Mouse (Mus musculus): ENCODE measurements around the gene Mcam. TPM values are rescaled to one million over a fixed set of nuclear protein-coding genes. Genes with fewer than 3 reads are reported as not detected.
"Not testable (repeated sequence)": the region's sequence is repeated elsewhere in the genome, so short reads cannot be mapped to it uniquely, and the experiment has no call there.

Gene Mcam
- polyA plus RNA-seq, 1 experiment from 2014 or later, result 11.2 TPM

DNA sequence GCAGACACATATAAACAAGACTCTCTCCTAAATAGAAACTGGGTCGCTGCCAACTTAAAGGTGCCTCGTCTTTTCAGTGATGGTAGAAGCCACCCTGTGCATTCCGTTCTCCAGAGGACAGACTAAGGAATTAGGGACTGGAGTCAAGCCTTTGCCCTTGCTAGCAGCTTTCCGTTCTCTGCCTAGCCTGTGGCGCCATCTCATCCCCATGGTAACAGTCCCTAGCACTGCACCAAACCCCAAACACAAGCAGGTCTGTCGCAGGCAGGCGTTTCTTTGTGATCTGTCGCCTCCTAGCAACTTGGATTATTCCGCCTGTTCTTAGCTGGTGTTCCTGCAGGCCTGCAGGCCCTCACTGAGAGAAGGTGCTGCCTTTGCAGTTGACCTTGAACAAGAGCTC, 37.7 kb upstream of the Mcam start:
- Histone ChIP-seq H3K27ac (replicated peaks) (no peak overlapping the region), H3K27me3 (replicated peaks; ENCODE audit: low read depth, poor library complexity, severe bottlenecking) (no peaks in the 10 kb centered on the region), H3K4me1 (peaks cover 14% of the 10 kb centered on the region), H3K4me3 (no peak overlapping the region), H3K9me3 (no peaks in the 10 kb centered on the region), H3K36me3 (replicated peaks) (peaks cover 27% of the 10 kb centered on the region)
- DNase-seq (ENCODE audit: low spot score), result peak; percentile 46
- WGBS, result 29% methylated on average over 9 of the region's 9 CpGs

DNA sequence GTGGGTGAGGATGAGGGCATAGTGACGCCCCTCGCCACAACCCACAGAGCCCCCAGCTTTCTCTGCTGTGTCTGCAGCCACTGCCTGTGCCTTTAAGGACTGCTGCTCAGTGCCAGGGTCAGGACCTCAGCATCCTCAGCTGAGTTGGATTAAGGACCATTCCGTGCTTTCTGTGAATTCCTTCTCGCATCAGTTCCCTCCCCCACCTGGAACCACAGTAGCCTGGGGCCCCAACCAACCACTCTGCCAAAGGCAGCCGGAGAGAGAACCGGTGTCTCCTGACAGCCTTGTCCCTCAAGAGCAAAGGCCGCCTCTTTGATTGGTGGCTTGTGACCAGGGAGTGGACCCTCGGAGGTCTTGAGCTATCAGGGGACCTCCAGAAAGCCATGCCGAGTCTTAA, 32.8 kb upstream of the Mcam start, which contains the start of gene Mfrp:
Gene Mfrp, plus strand, starts transcription at position 240 of the 400 bp plus-strand sequence.
- Histone ChIP-seq H3K27ac (replicated peaks) (peak within 1 kb of the TSS; percentile 11; the same call in 1 of the 2 replicates), H3K36me3 (replicated peaks) (peaks cover 36% of the 10 kb centered on the region), H3K4me3 (no peak within 1 kb of the TSS), H3K27me3 (replicated peaks; ENCODE audit: low read depth, poor library complexity, severe bottlenecking) (no peaks in the 10 kb centered on the region), H3K4me1 (peaks cover 25% of the 10 kb centered on the region), H3K9me3 (no peaks in the 10 kb centered on the region)
- WGBS, result 41% methylated on average over 9 of the region's 9 CpGs
- peak; percentile 58 for DNase-seq (ENCODE audit: low spot score)

DNA sequence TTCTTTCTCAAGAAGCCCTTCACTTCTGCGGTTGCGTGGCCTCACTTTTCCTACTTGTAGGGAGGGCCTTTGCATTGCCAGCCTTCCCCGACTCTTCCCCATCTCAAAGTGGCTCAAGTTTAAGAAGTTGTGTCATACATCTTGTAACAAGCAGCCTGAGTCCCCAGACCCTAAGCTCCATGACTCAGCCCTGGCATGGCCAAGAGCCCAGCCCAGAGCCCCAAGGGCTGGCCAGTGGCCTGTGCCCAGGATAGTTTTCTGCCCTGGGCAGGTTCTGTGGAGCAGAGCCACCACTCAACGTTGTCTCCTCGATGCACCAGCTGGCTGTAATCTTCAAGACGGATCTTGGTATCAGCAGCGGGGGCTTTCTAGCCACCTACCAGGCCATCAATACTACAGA, 29.4 kb upstream of the Mcam start:
- Histone ChIP-seq H3K36me3 (replicated peaks) (peaks cover 67% of the 10 kb centered on the region), H3K27me3 (replicated peaks; ENCODE audit: low read depth, poor library complexity, severe bottlenecking) (no peaks in the 10 kb centered on the region), H3K9me3 (no peaks in the 10 kb centered on the region), H3K4me3 (no peak overlapping the region), H3K4me1 (peaks cover 56% of the 10 kb centered on the region), H3K27ac (replicated peaks) (no peak overlapping the region)
- DNase-seq (ENCODE audit: low spot score), result no peak
- 95% methylated on average over 7 of the region's 7 CpGs for WGBS

DNA sequence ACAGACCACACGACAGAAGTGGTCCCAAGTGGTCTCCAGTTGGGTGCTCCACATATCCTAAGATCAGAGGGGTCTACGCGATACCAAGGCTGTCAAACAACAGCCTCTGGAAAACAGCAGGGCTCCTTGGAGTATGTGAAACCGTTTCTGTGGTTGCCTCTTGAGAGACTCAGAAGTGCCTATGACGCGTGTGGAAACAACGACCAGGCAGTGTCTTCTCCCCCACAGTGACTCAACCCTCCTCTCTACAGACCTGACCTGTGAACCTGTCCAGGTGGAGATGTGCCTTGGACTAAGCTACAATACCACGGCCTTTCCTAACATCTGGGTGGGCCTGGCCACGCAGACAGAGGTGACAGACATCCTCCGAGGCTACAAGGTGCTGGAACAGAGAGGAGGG, 28.5 kb upstream of the Mcam start:
- no peak overlapping the region for H3K4me3 ChIP-seq
- 89% methylated on average over 10 of the region's 10 CpGs for WGBS
- no peaks in the 10 kb centered on the region for H3K9me3 ChIP-seq
- no peak for DNase-seq (ENCODE audit: low spot score)
- H3K4me1 ChIP-seq, result peaks cover 65% of the 10 kb centered on the region
- H3K27me3 ChIP-seq (replicated peaks; ENCODE audit: low read depth, poor library complexity, severe bottlenecking), result no peaks in the 10 kb centered on the region
- no peak overlapping the region for H3K27ac ChIP-seq (replicated peaks)
- H3K36me3 ChIP-seq (replicated peaks), result peaks cover 71% of the 10 kb centered on the region

DNA sequence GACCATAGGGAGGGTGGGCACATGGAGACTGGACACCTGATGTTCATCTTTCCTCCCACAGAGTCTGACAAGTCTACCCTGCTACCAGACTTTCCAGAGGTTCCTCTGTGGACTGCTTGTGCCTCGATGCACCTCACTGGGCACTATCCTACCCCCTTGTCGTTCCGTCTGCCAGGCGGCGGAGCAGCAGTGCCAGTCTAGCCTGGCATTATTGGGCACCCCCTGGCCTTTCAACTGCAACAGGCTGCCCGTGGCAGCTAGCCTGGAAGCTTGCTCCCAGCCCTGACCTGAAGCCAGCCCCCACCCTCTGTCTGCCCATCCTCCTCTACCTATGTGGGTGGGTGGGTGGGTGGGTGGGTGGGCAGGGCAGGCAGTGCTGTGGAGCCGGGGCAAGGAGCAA, 28.1 kb upstream of the Mcam start:
- peak overlapping the region; percentile 40; the same call in 1 of the 2 replicates for H3K27ac ChIP-seq (replicated peaks)
- DNase-seq (ENCODE audit: low spot score), result no peak
- H3K4me3 ChIP-seq, result no peak overlapping the region
- H3K4me1 ChIP-seq, result peaks cover 65% of the 10 kb centered on the region
- 90% methylated on average over 7 of the region's 7 CpGs for WGBS
- H3K9me3 ChIP-seq, result no peaks in the 10 kb centered on the region
- peaks cover 73% of the 10 kb centered on the region for H3K36me3 ChIP-seq (replicated peaks)
- no peaks in the 10 kb centered on the region for H3K27me3 ChIP-seq (replicated peaks; ENCODE audit: low read depth, poor library complexity, severe bottlenecking)

DNA sequence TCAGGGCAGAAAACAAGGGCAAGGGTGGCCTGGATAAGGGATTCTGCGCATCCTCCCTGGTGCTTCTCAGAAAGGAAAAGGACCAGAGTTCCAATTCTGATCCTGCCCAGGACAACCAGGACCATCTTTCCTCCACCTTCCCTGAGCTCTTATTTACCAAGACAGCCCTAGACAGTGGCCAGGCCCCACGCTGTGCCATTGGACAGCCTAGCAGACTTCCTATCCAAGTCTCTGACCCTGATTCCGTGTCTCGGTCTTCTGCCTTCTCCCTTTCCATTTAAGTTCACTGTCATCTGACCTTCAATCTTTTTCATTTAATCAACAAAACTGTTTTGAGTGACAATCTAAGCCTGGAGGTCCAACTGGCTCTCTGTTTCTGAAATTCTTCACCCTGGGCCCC, 27.7 kb upstream of the Mcam start:
- H3K27ac ChIP-seq (replicated peaks), result peak overlapping the region; percentile 75

DNA sequence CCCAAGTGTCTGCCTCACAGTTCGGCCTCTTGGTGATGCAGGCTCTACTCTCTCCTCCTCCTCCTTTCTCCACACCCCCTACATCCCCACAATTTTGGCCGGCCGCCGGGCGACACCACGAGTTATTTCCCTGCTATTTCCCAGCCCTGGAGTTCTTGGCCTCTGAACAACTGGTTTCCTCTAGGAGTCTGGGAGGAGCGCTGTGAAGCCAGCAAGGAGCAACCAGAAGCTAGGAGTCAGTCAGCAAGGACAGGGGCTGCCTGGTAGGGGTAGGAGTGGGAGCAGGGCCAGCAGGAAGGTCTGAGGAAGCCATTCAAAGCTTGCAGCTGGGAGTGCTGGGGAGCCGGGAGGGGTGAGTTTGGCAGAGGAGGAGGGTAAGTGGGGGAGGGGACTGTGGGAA, 27.2 kb upstream of the Mcam start, which contains the start of gene C1qtnf5:
Gene C1qtnf5, plus strand, starts transcription at position 136 of the 400 bp plus-strand sequence.
- H3K4me1 ChIP-seq, result peaks cover 63% of the 10 kb centered on the region
- peaks cover 73% of the 10 kb centered on the region for H3K36me3 ChIP-seq (replicated peaks)
- DNase-seq (ENCODE audit: low spot score), result no peak
- H3K4me3 ChIP-seq, result peak within 1 kb of the TSS; percentile 40
- H3K27me3 ChIP-seq (replicated peaks; ENCODE audit: low read depth, poor library complexity, severe bottlenecking), result no peaks in the 10 kb centered on the region
- WGBS, result 38% methylated on average over 8 of the region's 8 CpGs
- H3K9me3 ChIP-seq, result no peaks in the 10 kb centered on the region
- H3K27ac ChIP-seq (replicated peaks), result peak within 1 kb of the TSS; percentile 75

More for the DNA sequence above, 27.7 kb upstream of the Mcam start:
- 73% methylated on average over 4 of the region's 4 CpGs for WGBS
- DNase-seq (ENCODE audit: low spot score), result no peak
- peak overlapping the region; percentile 40 for H3K4me3 ChIP-seq
- no peaks in the 10 kb centered on the region for H3K27me3 ChIP-seq (replicated peaks; ENCODE audit: low read depth, poor library complexity, severe bottlenecking)
- H3K4me1 ChIP-seq, result peaks cover 63% of the 10 kb centered on the region
- H3K9me3 ChIP-seq, result no peaks in the 10 kb centered on the region
- peaks cover 73% of the 10 kb centered on the region for H3K36me3 ChIP-seq (replicated peaks)

DNA sequence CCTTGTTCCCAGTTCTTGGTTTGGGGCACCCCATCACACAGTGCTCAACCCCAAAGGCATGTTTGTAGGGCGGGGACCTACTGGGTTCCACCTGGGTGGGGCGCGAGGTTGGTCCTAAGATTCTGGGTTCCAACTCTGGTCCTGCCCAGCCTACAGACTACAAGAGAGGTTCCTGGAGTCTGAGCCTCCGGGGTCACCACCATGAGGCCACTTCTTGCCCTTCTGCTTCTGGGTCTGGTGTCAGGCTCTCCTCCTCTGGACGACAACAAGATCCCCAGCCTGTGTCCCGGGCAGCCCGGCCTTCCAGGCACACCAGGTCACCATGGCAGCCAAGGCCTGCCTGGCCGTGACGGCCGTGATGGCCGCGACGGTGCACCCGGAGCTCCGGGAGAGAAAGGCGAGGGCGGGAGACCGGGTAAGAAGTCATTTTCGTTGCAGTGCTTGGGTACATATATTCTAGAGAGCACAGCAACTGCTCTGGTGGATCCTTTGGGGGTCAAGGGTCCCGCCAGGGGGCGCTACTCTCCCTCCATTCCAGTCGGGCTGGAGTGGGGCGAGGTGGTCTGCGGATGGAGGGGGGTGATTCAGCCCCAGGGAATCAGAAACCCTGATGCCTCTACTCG, 26.6 kb upstream of the Mcam start:
- Histone ChIP-seq H3K4me3 (peak overlapping the region; percentile 40), H3K36me3 (replicated peaks) (peaks cover 73% of the 10 kb centered on the region), H3K4me1 (peaks cover 63% of the 10 kb centered on the region), H3K9me3 (no peaks in the 10 kb centered on the region), H3K27ac (replicated peaks) (peak overlapping the region; percentile 75), H3K27me3 (replicated peaks; ENCODE audit: low read depth, poor library complexity, severe bottlenecking) (no peaks in the 10 kb centered on the region)
- DNase-seq (ENCODE audit: low spot score), result peak; percentile 67
- 38% methylated on average over 25 of the region's 25 CpGs for WGBS

DNA sequence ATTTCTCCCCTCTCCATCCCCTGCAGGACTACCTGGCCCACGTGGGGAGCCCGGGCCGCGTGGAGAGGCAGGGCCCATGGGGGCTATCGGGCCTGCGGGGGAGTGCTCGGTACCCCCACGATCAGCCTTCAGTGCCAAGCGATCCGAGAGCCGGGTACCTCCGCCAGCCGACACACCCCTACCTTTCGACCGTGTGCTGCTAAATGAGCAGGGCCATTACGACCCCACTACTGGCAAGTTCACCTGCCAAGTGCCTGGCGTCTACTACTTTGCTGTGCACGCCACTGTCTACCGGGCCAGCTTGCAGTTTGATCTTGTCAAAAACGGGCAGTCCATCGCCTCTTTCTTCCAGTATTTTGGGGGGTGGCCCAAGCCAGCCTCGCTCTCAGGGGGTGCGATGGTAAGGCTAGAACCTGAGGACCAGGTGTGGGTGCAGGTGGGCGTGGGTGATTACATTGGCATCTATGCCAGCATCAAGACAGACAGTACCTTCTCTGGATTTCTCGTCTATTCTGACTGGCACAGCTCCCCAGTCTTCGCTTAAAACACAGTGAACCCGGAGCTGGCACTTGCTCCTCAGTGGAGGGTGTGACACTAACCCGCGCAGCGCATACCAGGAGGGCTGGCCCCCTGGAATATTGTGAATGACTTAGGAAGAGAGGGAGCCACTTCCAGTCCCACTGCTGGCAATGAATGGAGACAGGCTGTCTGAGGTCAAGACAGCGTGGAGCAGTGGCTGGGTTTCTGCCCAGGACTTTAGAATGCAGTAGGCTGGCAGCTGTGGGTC, 25.8 kb upstream of the Mcam start:
- H3K9me3 ChIP-seq, result no peaks in the 10 kb centered on the region
- H3K27ac ChIP-seq (replicated peaks), result peak overlapping the region; percentile 75; the same call in 1 of the 2 replicates
- no peaks in the 10 kb centered on the region for H3K27me3 ChIP-seq (replicated peaks; ENCODE audit: low read depth, poor library complexity, severe bottlenecking)
- H3K4me1 ChIP-seq, result peaks cover 61% of the 10 kb centered on the region
- peaks cover 73% of the 10 kb centered on the region for H3K36me3 ChIP-seq (replicated peaks)
- WGBS, result 82% methylated on average over 31 of the region's 31 CpGs
- H3K4me3 ChIP-seq, result peak overlapping the region; percentile 46
- DNase-seq (ENCODE audit: low spot score), result no peak

DNA sequence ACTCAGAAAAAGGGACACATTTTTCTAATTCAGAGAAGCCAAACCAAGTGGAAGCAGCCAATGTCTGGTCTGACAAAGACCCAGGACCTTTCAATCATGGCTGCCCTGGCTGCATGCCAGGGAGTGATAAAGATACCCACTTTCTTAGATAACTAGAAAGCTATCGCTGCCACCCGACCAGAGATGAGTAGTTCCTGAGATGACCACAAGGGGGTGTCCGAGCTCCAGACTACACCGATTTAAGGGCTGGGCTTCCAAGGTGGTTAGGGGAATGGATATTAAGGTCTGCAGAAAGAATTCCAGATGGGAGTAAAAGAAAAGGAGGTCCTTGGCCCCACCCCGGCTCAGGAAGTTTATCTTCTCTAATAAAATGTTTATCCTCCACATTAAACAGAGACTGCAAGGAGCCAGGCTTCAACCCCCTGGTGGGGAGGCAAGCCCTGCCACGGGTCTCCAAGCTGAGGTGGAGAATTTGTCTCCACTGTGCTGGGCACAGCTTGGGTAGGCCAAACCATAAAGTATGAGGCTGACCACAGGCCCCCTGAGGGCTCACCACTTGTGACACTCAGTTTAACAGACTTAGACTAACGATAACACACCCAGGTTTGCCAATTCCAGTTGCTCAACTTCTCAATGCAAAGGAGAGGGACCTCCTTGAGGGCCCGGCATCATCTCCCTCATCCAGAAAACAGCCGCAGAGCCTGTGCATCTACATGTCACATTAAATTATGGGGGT, 24.7 kb upstream of the Mcam start:
- peaks cover 62% of the 10 kb centered on the region for H3K36me3 ChIP-seq (replicated peaks)
- H3K4me3 ChIP-seq, result peak overlapping the region; percentile 46
- H3K9me3 ChIP-seq, result no peaks in the 10 kb centered on the region
- H3K27me3 ChIP-seq (replicated peaks; ENCODE audit: low read depth, poor library complexity, severe bottlenecking), result no peaks in the 10 kb centered on the region
- peaks cover 65% of the 10 kb centered on the region for H3K4me1 ChIP-seq
- WGBS, result 36% methylated on average over 9 of the region's 9 CpGs
- DNase-seq (ENCODE audit: low spot score), result peak; percentile 80
- H3K27ac ChIP-seq (replicated peaks), result 0 out of 2 replicates have a peak overlapping the region, but pooled peaks have one; percentile 30

DNA sequence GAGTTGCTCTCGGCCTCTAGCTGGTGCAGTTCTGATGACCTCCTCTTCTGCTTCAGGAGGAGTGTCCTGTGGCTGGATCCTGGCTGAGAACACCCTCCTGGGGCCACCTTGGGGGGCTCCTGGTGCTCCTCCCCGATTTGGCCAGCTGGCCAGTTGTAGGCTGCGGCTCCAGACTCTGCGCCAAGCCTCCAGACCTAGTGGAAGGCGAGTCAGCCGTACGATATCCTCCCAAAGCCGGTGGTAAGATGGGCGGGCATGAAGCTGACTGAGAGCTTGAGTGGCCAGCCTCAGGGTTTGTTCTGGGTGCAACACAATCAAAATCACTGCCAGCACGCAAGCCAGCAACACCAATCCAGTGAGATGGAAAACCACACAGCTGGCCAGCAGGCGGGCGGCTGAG, 22.4 kb upstream of the Mcam start:
- Histone ChIP-seq H3K4me1 (peaks cover 56% of the 10 kb centered on the region), H3K36me3 (replicated peaks) (peaks cover 39% of the 10 kb centered on the region), H3K4me3 (peak overlapping the region; percentile 88)
- H3K27me3 ChIP-seq (replicated peaks; ENCODE audit: low read depth, poor library complexity, severe bottlenecking); DNase-seq (ENCODE audit: low spot score); H3K27ac ChIP-seq (replicated peaks); H3K9me3 ChIP-seq: not testable (repeated sequence)
- 78% methylated on average over 10 of the region's 12 CpGs for WGBS

DNA sequence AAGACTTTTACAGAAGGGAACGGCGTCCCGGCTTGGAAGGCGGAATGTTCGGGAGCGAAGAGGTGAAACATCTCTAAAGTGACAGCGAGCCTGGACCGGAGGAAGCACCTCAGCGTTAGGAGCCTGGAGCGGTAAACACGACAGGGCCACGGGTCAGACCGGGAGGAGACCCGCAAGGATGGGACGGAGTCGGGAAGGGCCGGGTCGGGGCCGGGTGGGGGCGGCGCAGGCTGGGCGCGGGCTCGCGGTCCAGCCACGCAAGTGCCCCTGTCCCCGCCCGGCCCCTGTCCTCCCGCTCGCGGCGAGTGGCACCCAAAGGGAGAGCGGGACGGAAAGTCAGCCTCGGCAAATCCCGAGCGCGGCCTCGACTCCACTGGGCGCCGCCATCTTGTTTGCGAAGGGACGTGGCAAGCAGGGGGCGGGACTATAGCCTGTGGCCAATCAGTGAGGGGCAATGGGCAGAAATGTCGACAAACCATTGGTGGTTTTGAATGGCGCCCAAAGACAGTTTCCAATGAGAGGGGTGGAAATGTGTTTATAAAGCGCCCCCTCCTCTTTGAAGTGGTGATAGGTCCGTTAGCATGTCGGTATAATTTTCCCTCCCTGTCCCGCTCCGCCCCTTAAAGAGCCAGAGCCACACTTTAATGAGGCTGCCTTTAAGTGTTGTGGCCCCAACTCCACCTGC, 21.0 kb upstream of the Mcam start, which contains the start of the genes Gm49380 and Rnf26:
Gene Gm49380, minus strand, starts transcription at position 396 of the 685 bp plus-strand sequence.
Gene Rnf26, minus strand, starts transcription at position 413 of the 685 bp plus-strand sequence.
- Histone ChIP-seq H3K9me3 (no peaks in the 10 kb centered on the region), H3K4me1 (peaks cover 43% of the 10 kb centered on the region), H3K27me3 (replicated peaks; ENCODE audit: low read depth, poor library complexity, severe bottlenecking) (no peaks in the 10 kb centered on the region), H3K27ac (replicated peaks) (peak within 1 kb of the TSS; percentile 95), H3K4me3 (peak within 1 kb of the TSS; percentile 88), H3K36me3 (replicated peaks) (peaks cover 25% of the 10 kb centered on the region)
- DNase-seq (ENCODE audit: low spot score), result peak; percentile 95
- WGBS, result under 1% methylated on average over 51 of the region's 51 CpGs
